Mouse (Mus musculus): ENCODE data around the gene Rexo4.

The Rexo4 gene

GRCm38 (mm10) chr2:26943253-26943652 lies 20.9 kb downstream of the Rexo4 start:
- no peak for DNase-seq (ENCODE audit: low read depth)

DNA sequence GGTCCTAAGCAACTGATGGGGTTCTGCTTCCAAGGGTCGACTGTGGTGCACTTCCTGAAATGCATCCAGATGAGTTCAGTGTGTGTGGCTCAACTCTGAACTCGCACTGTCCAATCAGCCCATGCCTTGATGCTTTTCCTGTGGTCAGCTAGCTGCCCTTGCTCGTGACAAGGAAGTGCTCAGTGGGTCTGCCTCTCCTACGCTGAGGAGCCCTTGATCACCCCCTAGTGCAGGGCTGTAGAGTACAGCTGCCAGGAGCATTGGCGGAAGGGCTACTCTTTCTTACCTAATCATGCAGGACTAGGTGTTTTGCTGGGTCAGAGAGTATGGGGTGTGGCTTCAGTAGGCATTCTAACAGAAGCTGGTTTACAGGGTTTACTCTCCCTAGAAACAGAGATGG lies 22.6 kb downstream of the Rexo4 start:
- DNase-seq (ENCODE audit: low read depth) = no peak

DNA sequence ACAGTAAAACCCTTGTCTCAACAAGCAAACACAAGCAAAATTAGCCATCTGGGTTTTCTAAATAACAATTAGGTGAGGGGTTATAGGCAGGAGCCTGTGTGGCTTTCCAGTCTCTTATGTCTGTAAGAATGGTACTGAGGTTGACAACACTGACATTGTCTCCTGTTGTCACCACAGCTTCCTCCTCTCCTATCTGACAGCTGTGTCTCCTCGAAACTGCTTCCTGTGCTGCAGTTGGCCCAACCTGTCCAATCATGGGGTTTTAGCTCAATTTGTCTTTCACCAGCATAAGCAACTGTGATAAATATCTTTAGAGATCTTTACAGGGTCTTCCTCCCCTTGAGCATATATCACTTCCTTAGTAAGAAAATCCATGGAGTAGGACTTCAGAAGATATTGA lies 27.8 kb downstream of the Rexo4 start:
- no peak for DNase-seq (ENCODE audit: low read depth)

DNA sequence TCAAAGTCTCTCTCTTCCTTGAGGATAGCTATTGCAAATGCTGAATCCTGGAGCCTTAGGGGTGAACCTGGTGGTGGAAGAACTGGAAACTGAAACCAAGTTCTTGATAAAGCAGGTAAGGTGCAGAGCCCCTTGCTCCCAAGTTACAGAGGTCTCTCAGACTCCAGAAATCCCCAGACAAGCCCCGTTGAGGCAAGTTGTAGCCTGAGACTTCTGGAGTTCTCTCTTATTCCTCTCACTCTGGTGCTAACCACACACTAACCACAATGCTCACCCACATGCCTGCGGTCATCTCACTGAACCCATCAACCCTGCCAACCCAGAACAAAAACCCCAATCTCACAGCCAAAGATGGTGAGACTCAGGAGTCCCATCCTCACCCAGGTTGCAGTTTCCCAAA lies 28.9 kb downstream of the Rexo4 start:
- DNase-seq (ENCODE audit: low read depth) = no peak

DNA sequence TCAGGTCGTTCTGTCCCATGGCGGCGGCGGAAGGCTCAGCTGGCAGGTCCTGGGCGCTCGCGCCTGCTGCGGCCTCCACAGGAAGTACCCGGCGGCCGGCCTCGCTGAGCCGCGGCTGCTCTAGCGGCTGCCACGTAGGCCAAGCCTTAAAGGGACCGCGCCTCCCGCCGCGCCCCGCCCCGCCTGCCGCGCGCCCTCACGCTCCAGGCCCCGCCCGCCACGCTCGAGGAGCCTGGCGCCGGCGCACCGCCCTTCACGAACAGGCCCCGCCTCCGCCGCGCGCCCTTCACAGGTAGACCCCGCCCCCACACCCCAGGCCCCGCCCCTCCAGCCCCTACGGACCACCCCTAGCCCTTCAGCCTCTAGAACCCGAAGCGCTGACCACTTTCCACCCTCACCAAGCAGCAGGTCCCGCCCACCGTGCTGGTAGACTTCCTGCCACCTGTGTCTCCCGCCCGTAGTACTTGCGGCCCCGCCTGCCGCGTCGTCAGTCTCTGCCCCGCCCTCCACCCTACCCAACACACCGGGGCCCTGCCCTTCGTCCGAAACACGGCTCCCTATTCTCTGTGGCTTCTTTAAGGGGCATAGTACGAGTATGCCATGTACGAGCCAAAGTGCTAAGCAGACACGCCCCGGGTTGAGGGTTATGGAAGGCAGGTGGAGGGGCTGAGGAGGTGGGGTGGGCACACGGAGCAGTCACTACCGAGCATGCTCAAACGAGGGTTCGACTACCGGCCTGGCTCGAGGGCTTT lies 30.7 kb downstream of the Rexo4 start, which contains the start of the genes Surf4 and Stkld1:
Gene Surf4 (minus strand): TSS at position 625 of the 752 bp plus-strand sequence.
Gene Stkld1 (plus strand): TSS at position 744 of the 752 bp plus-strand sequence.
- DNase-seq (ENCODE audit: low read depth) = peak; percentile 89

- DNase-seq (ENCODE audit: low read depth) = no peak
Measured at GRCm38 (mm10) chr2:26932473-26933303, 31.5 kb downstream of the Rexo4 start.

- DNase-seq (ENCODE audit: low read depth) = peak; percentile 77
Measured at GRCm38 (mm10) chr2:26930390-26930789, 33.8 kb downstream of the Rexo4 start.

DNA sequence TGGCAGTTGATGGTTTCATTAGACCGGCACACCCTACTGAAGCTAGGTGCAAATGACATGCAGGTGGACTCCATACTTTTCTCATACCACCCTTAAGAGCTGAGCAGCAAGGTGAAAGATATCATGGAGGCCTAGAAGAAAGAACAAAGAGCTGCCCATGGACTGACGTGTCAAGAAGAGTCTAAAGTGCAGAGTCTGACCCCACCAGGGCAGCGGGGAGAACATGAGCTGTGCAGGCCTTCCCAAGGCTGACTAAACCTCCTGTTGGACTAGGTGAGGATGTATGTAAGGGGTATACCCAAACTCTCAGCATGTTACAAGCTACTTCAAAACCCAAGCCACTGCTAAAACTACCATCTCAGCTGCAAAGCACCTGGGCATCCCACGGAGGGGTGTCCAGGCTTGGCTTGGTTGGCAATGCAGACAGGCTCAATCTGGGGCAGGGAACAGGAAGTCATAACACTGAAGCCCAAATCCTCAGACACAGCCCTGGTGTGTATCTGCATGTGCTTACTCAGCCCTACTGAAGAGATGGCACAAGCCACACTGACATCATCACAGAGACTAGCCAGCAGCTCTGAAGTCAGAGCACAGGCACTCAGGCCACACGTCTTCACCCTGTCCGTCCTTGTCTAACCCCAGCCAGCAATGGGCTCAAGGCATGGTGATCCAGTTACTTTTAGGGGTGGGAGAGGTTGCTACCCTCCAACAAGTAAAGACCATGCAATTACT lies 36.3 kb downstream of the Rexo4 start:
- DNase-seq (ENCODE audit: low read depth) = no peak

- no peak for DNase-seq (ENCODE audit: low read depth)
Measured at GRCm38 (mm10) chr2:26921784-26922183, 42.4 kb downstream of the Rexo4 start.

DNA sequence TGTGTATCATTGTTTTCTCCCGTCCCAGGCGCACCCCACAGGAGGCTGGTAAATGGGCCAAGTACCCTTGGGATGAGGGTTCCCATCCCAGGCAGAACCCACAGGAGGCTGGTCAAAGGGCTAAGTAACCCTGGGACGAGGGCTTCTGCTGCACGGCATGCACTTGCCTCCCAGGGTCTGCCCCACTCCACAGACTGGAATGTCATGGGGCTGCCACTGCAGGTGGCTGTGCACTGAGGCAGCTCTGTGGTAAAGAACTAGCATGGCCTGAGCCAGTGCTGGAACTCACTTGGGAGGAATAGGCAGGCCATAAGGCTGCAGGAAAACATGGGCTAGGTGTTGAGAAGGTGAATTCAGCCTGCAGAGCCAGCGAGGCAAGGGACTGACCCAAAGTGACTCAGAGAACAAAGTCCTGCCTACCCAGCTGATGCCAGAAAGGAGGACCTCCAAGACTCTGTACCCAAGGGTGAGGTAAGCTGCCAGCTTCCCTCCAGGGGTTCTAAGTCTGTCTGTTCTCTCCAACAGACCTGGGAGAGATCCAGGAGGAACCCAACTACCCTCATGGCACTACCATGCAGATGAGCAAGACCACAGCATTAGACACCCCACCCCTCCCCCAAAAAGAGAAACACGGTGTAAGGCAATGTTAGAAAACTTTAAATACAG lies 43.9 kb downstream of the Rexo4 start:
- no peak for DNase-seq (ENCODE audit: low read depth)

- no peak for DNase-seq (ENCODE audit: low read depth)
Measured at GRCm38 (mm10) chr2:26919684-26920083, 44.5 kb downstream of the Rexo4 start.

GRCm38 (mm10) chr2:26916738-26917137 lies 47.4 kb downstream of the Rexo4 start:
- no peak for DNase-seq (ENCODE audit: low read depth)

- peak; percentile 76 for DNase-seq (ENCODE audit: low read depth)
Measured at GRCm38 (mm10) chr2:26915927-26916728, 48.1 kb downstream of the Rexo4 start, which contains the start of the genes Surf2 and Surf1. Surf2 (plus strand) TSS chr2:26916367. Surf1 (minus strand) TSS chr2:26916530.

GRCm38 (mm10) chr2:26914148-26914941 lies 49.8 kb downstream of the Rexo4 start:
- DNase-seq (ENCODE audit: low read depth) = no peak

DNA sequence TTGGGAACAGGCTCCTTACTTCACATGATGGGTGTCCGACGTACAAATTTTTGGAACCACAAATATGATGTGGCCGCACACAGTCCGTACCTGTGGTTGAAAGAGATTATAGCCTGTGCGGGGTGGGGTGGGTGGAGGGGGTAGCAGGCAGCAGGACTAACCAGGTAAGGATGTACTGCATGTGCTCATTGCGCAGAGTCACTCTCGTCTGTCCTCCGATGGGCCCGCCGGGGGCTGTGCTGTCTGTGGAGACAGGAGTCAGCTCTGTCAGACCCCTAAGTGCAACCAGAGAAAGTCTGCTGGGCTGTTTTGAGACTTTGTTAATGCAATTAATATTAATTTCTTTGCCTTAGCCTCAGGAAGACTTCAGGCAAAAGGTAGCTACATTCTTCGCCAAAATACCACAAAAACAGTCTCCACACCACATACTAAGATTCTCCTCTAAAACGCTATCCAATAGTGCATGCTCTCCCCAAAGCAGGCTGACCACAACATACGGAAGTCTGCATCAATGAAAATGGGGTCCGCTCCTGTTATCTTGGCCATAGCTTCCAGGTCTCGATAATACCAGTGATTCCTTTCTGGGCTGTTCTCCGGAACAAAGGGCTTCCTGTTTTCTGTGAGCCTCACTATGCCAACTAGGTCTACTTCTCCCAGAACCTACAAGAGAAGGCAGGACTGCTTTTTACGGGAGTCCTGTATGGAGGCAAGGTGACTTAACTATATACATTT lies 50.6 kb downstream of the Rexo4 start:
- no peak for DNase-seq (ENCODE audit: low read depth)

DNA sequence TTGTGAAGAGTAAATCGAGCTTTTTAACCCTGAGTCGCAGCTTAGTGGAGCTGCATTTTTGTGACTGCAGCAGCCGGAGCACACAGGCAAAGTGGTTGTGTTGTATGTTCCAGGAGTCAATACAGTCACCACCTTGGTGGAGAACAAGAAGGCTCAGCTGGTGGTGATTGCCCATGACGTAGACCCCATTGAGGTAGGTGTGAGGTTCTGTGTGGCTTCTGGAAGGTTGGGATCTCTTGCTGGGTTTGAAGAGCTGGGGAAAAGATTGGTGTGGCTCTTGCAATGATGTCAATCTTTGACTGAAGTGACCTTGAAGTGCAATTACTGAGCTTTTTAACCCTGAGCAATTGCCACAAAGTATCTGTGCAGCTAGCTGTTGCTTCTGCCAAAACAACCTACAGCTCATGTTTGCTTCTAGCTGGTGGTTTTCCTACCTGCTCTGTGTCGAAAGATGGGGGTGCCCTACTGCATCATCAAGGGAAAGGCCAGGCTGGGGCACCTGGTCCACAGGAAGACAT lies 51.9 kb downstream of the Rexo4 start:
- no peak for DNase-seq (ENCODE audit: low read depth)

DNA sequence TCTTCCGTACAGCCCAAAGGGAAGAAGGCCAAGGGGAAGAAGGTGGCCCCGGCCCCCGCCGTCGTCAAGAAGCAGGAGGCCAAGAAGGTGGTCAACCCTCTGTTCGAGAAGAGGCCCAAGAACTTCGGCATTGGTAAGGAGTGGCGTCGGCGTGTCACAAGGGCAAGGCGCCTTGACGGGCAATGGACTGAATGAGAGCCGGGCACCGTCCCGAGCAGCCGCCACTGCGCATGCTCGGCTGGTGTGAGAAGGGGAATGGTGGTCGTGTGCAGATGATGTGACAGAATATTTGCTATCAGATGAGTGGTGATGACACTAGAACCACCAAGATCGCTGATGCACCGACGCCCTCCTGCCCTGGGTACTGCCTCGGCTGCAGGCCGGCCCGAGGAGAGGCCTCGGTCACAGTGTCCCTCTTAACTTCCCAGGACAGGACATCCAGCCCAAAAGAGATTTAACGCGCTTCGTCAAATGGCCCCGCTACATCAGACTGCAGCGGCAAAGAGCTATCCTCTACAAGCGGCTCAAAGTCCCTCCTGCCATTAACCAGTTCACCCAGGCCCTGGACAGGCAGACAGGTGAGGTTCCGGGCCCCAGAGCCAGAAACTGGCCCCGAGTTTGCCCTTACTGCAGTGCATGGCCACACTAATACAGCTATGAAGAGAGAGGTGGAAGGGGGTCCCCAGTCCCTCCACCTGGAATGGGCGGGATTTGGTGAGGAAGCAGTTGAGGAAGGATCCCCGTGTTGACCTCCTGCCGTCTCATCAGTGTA lies 53.0 kb downstream of the Rexo4 start:
- DNase-seq (ENCODE audit: low read depth) = no peak
